Mouse (Mus musculus) macrophage (primary cell): ENCODE measurements around the gene Hoxd9. TPM values are rescaled to one million over a fixed set of nuclear protein-coding genes. Genes with fewer than 3 reads are reported as not detected.

Experiments used
- H3K27ac ChIP-seq: fragments of 350-480 bp; formaldehyde crosslinking; 2 replicates; pipeline ENCODE4 v1.9.0; 2021
- H3K36me3 ChIP-seq: fragments of 350-480 bp; formaldehyde crosslinking; 2 replicates; pipeline ENCODE4 v1.9.0; 2021; ENCODE audit errors: inconsistent target
- H3K4me3 ChIP-seq: fragments of 350-480 bp; formaldehyde crosslinking; 2 replicates; pipeline ENCODE4 v1.9.0; 2021; ENCODE audit errors: inconsistent target
- H3K79me2 ChIP-seq: fragments of 350-480 bp; formaldehyde crosslinking; 2 replicates; pipeline ENCODE4 v1.9.0; 2021; ENCODE audit errors: inconsistent target
- WGBS: methylation state at CpG from one replicate; pipeline ENCODE4 v1.1.7; 2026; ENCODE audit warnings: inconsistent platforms; ENCODE audit not compliant: missing documents; 5-methylcytosine and 5-hydroxymethylcytosine counted together
- polyA plus RNA-seq: library from polyadenylated mRNA; stranded (reverse); fragments of 250-400 nt; gene quantifications from 3 replicates; pipeline ENCODE4 v1.2.4, GENCODE M21; 2018; ENCODE audit warnings: inconsistent platforms

The Hoxd9 gene
- polyA plus RNA-seq, 1 experiment from 2014 or later: not detected

DNA sequence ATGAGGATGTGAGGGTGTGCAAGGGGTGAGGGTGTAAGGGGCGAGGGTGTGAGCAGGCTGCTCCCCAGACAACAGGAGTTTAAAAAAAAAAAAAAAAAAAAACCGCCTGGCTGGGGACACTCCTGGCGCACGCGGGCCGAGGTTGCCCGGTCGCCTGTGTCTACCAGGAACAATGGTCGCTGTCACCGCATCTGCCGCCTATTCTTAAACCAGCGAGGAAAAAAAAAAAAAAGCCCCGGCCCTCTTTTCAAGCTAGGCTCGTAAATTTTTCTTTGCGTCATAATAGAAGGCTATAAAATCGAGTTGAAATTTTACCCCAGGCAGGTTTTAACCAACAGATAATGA, 35.8 kb downstream of the Hoxd9 start:
- Histone ChIP-seq H3K79me2 (no peaks in the 10 kb centered on the region), H3K4me3 (no peak overlapping the region), H3K27ac (no peak overlapping the region), H3K36me3 (no peaks in the 10 kb centered on the region)
- 5% methylated on average over 16 of the region's 16 CpGs for WGBS

DNA sequence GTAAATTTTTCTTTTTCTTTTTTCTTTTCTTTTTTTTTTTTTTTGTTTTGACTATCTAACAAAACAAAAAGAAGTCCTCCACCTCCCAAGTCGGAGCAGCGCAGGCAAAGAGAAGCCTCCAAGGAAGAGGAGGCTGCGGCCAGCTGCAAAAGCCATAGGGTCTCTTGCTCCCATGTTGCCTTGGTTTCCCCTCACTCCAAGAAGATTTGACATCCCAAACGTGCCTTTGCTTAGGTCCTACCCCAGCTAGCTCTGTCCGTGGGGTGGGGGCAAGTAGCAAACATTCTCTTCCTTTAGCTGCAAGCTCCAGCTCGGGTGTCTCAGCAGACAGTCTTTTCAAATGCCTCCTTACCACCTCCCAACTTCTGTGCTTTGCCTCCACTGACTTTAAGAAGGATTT, 36.2 kb downstream of the Hoxd9 start:
- WGBS: 7% methylated on average over 6 of the region's 6 CpGs
- no peak overlapping the region for H3K4me3 ChIP-seq

DNA sequence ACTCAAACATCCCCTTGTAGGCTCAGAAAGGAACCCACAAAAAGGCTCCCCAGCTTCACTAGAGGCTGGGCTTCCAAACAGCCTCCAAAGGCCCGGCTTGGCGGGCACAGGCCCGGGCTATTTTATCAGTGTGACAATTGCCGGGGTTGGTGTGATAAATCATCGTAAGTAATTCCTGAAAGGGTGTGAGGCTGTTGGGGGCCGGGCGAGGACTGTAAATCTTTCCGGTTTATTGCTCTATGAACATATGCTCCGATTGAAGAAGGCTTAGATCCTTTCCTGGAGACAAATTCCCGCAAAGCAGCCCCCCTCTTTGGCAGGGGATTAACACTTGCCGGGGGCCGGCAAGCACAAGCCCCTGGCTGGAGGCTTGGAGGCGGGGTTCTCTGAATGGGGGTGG, 36.9 kb downstream of the Hoxd9 start:
- 9% methylated on average over 13 of the region's 13 CpGs for WGBS
- H3K4me3 ChIP-seq: no peak overlapping the region
- H3K27ac ChIP-seq: no peak overlapping the region
- H3K79me2 ChIP-seq: no peaks in the 10 kb centered on the region
- H3K36me3 ChIP-seq: no peaks in the 10 kb centered on the region

More for the DNA sequence above, 36.2 kb downstream of the Hoxd9 start:
- Histone ChIP-seq H3K36me3 (no peaks in the 10 kb centered on the region), H3K79me2 (no peaks in the 10 kb centered on the region), H3K27ac (no peak overlapping the region)

DNA sequence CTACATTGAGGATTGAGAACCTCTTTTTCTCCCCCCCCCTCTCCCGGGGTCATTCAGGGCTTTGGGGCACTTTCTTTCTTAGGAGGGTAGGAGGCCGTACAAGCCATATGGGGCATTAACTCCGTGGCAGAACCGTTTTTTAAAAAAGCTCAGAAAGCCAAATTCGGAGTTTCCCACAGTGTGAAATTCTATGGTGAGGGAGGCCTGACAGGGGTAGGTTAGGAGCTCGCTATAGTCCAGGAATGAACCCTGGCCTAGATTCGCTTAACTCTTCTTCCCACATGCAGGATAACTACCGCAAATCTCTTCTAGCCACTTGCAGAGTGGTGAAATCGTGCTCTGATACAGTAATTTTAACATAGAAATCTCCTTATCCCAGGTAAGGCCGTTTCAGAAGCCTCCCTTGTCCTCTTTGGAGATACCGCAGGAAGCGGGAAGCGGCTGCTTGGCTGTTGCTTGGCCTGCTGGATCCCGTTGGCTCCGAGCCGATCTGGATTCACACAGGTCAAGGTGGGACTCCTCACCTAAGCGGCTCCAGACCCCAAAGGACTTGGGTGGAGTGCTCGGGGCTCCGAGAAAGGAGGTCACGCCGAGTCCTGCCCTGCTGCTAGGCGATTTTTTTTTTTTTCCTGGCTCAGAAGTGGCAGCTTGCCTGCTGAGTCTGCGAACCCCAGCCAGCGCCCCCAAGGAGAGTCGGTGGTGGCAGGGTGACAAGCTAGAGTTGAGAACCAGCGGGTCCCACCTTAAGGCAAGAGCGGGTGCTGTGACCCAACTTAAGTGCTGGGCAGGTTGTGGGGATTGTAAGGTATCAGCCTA, 37.7 kb downstream of the Hoxd9 start:
- 18% methylated on average over 22 of the region's 27 CpGs for WGBS
- no peak overlapping the region for H3K27ac ChIP-seq
- H3K36me3 ChIP-seq: no peaks in the 10 kb centered on the region
- no peak overlapping the region for H3K4me3 ChIP-seq
- no peaks in the 10 kb centered on the region for H3K79me2 ChIP-seq

DNA sequence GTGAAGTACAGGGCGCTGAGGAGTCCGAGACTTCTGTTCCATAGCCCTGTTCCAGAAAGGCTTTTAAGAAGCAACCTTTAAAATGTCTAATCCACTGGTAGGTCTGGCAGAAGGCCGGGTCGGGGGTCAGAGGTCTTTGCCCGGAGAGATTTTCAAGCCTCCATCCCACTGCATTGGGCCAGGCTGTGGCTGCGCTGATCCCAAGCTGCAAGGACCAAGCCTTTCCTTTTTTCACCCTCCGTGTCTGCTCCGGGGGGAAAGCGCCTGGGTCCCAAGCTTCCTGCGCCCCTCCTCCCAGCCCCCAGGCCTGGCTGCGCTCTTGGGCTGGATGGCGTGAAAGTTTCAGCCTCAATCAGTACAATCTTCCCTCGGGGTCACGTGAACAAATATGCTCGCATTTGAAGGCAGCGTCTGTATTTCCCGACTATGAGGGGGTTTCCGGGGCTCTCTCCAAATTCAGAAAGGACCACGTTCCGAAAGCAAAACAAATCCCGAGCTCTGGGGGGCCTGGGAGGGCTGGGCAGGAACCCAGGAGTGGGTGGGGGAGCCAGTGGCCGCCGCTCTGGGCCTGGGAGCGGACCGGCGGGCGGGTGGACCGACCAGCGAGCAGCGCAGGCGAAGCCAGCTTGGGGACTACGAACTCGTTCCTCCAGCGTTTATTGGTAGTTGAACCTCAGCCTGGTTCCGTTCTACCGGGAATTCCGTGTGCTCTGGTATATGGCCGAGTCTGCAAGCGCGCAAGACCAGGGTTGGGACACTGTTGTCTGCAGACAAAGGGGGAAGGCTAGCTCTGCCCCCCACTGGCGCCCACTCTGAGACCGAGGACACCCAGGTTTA, 38.5 kb downstream of the Hoxd9 start:
- 8% methylated on average over 41 of the region's 42 CpGs for WGBS
- Histone ChIP-seq H3K4me3 (no peak overlapping the region), H3K27ac (no peak overlapping the region), H3K36me3 (no peaks in the 10 kb centered on the region), H3K79me2 (no peaks in the 10 kb centered on the region)

DNA sequence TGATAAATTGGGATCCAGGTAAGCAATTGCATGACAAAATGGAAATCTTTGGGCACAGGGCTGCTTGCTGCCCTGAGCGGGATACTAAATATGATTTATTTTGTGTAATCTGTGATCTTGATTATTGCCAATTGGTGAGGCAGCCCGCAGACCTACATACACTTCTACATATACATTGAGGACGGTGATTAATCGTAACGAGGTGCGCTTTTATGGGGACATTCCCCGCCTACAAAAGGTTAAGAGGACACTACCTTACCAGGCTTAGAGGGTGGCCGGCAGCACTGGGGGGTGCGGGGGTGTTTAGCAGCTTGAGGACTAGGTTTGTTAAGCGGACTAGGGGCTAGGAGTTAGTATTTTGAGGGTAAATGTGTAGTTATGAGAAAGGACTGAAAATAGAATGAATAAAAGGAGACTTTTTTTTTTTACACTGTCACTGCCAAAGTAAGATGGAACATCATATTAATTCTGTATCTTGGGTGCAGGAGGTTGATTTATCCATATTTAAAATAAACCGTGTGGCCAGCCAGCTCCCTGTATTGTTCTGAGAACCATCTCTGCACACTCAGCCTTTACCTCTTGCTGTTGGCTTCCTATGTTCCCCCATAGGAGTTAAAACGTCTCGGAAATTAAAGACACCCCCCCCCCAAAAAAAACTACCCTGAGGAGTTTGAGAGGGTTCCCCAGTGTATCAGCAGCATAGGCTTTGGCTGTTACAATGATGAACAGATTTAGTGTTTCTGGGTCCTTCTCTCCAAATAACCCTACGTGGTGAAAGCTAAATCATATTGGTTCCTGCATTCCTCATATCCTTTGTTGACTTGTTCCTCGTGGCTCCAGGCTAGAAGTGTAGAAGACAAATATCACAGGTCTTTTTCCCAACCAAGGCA, 39.4 kb downstream of the Hoxd9 start:
- WGBS: 29% methylated on average over 15 of the region's 15 CpGs
- Histone ChIP-seq H3K79me2 (no peaks in the 10 kb centered on the region), H3K36me3 (no peaks in the 10 kb centered on the region), H3K4me3 (no peak overlapping the region), H3K27ac (no peak overlapping the region)

DNA sequence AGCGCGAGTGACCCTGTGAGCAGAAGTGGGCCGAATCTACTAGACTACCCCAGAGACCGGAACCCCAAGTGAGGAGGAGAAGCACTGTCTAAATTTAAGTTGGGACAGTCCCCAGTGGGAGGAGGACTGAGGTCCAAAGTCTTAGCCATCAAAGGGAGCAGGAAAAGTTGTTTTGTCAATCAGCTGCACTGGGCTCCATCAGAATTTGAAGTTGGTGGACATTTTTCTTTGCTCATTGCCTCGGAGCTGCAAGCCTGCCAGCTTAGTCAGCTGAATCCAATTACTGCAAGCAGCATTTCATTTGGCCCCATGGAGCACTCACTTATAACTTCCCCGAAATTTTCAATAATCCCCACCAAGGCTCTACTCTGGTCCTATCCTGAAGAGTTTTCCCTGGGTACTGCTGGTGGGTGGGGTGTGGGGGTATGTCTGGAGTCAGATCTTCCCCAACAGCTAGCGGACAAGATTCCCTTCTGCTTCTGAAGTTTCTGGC, 40.1 kb downstream of the Hoxd9 start:
- H3K4me3 ChIP-seq: no peak overlapping the region
- 36% methylated on average over 7 of the region's 7 CpGs for WGBS
- no peaks in the 10 kb centered on the region for H3K36me3 ChIP-seq
- no peaks in the 10 kb centered on the region for H3K79me2 ChIP-seq
- no peak overlapping the region for H3K27ac ChIP-seq

DNA sequence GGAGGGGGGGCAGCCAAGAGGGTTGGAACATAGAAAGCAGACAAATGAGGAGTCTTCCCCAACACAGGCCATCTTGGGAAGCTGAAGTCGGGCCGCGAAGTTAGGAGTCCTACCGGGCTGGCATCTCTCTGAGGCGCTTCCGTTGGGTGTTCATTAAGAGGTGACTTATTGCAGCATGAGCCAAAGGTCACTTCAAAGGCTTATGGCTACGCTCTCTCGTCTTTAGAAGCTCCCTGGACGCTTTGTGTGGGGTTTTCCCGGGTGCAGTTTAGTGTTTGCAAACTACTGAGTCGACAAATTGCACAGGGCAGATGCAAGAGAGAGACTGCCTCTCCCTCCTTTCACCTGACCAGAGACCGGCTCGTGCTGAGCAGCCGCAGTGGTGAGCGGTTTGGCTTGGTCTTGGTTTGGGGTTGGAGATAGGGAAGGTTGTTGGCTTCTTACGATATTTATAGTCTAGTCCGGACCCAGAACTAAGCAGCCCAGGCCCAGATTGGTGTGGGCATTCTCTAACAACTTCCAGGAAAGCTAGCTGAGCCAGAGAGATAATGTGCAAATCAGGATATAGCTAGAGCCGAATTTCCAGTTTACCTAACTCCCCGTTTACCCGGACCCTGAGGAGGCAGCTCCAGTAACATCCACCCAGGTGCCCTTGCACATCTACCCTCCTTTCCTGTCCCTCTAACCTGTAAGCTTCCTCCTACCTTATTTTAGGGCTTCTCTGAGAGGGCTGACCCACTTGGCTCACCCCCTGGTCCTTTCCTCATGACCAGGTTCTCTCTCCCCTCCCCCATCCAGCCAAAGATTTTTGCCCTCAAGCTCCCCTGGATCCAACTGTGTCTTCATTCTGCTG, 41.3 kb downstream of the Hoxd9 start:
- Histone ChIP-seq H3K27ac (no peak overlapping the region), H3K36me3 (no peaks in the 10 kb centered on the region), H3K79me2 (no peaks in the 10 kb centered on the region), H3K4me3 (no peak overlapping the region)
- 5% methylated on average over 20 of the region's 20 CpGs for WGBS

DNA sequence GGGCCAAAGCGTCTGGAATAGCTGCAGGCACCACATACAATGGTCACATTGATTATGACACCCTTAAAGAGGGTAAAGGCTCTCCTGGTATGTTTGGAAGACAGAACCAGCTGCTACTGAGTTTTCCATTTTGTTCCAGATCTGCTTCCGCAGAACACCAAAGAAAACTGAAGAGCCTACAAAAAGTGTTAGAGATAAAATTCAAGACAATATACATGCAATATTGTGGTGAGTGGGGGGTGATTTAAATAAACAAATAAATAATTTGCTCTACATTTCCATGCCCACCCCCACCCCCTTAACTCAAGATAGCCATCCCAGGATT, 41.9 kb downstream of the Hoxd9 start:
- Histone ChIP-seq H3K27ac (no peak overlapping the region), H3K79me2 (no peaks in the 10 kb centered on the region), H3K4me3 (no peak overlapping the region), H3K36me3 (no peaks in the 10 kb centered on the region)
- 22% methylated on average over 2 of the region's 2 CpGs for WGBS

DNA sequence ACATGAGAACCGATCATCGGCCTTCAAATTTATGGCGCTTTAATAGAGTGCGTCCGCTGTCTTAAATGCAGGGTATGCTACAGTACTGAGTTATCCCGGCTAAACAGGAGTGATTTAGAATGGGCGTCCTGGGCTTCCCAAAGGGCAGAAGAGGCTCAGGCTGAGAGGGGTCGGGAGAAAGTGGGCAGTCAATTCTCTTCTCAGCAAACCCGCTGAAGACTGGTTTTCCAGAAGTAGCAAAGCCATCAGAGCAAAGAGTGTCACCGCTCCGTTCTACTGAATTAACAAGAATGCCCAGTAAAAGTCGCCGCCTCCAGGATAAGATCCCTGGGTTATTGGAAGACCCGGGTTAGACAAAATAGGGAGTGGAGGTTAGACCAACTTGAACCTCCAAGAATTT, 42.3 kb downstream of the Hoxd9 start:
- Histone ChIP-seq H3K27ac (no peak overlapping the region), H3K79me2 (no peaks in the 10 kb centered on the region), H3K36me3 (no peaks in the 10 kb centered on the region), H3K4me3 (no peak overlapping the region)
- 19% methylated on average over 14 of the region's 14 CpGs for WGBS

DNA sequence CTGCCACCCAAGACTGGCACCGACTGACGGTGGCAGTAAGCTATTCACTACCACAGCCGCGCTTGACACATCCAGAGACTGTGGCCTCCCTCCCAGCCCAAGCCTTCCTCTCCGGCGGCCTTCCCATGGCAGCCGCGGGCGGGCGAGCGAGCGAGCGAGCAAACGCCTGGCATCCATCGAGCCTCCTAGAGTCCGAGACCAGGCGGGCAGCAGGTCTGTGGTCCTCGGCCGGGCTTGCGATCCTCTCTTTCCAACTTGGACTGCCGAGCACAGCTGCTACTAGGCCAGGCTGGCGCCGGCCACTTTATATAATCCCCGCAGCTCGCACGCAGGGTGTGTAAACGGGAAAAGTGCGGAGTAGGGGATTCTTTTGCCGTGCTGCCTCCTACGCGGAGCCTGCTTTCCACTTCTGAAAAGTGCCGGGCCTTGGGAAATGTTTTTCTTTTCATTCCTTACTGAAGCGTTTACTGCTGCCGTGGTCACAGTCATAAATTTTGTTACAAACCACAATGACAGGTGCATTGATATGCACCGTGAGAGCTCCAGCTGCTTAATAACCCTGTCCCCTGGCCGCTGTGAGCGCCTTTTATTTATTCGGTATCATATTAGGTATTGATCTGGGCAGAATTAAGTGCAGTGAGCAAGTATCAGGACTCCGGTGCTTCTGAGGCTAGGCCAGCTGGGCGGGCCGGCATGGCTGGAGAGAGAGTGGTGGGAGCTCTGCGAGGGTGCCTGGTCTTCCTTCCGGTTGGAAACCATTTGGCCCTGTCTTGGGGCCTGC, 43.0 kb downstream of the Hoxd9 start:
- 7% methylated on average over 42 of the region's 43 CpGs for WGBS
- H3K27ac ChIP-seq: no peak overlapping the region

DNA sequence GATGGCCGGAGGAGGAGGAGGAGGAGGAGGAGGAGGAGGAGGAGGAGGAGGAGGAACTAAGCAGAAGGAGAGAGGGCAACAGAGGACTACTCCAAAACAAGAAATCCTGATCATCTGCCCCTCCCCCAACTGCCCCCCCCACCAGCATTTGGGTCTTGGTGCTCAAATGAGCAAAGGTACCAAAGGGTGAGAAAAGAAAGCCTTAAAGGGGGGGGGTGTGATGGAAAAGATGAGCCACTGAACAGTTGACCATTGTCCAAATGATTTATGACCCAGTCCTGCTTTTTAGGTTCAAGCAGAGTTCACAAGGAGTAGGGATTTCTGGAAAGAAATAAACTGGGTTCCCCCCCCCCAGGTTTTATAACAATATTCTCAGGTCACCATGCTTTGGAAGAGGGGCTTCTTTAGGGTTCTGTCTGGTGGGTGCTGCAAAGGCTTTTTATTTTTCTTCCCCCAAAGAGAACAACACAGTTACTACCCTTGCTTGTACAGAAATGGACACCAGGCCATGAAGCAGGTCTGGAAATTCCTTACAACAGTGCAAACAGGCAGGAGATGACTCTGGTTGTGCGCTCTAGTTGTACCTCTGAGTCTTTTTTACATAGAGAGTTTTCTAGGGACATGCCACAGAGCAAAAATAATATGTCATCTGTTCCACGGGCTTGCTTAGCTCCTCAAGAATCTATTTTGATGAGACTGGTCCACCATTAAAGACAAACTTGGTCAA, 43.9 kb downstream of the Hoxd9 start:
- H3K4me3 ChIP-seq: no peak overlapping the region
- H3K36me3 ChIP-seq: no peaks in the 10 kb centered on the region
- 85% methylated on average over 2 of the region's 3 CpGs for WGBS
- H3K79me2 ChIP-seq: no peaks in the 10 kb centered on the region
- H3K27ac ChIP-seq: no peak overlapping the region

More for the DNA sequence above, 43.0 kb downstream of the Hoxd9 start:
- Histone ChIP-seq H3K36me3 (no peaks in the 10 kb centered on the region), H3K79me2 (no peaks in the 10 kb centered on the region), H3K4me3 (no peak overlapping the region)

DNA sequence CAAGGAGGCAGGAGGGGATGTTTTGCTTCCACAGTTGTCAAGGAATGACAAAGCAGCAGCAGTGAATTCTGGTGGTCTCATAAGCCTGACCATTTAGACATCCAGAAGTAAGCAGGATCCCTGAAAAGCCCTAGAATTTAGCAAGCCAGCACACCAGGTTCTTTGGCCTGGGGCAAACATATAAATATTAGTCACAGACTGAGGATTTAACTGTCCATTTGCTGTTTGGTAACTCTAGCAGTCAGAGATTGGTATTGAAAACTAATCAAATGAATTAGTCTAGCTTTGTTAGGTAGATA, 44.4 kb downstream of the Hoxd9 start:
- H3K4me3 ChIP-seq: no peak overlapping the region
- no peaks in the 10 kb centered on the region for H3K36me3 ChIP-seq
- no peaks in the 10 kb centered on the region for H3K79me2 ChIP-seq
- no peak overlapping the region for H3K27ac ChIP-seq
